Mouse (Mus musculus): ENCODE measurements around the gene Plekha4.

DNA sequence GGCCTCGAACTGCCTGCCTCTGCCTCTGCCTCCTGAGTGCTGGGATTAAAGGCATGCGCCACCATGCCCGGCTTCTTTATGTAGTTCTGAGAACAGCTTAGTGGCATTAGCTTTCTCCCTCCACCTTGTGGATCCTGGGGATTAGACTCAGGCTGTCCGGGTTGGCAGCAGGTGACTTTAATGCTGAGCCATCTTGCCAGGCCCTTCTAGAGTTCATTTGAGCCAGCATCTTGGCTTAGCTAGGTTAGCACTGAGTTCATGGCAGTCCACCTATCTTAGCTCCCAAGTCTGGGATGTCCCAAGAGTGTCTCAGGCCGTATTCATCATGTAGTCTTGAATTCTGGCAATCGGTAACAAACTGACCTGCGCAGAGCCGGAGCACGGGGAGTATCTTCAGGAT lies 39.3 kb downstream of the Plekha4 start:
- TF ChIP-seq EP300 (IDR thresholded peaks at IDR 0.05; ENCODE audit: insufficient read depth, low read depth, low read length): no peak
- no peak for TF ChIP-seq CTCF (IDR thresholded peaks at IDR 0.05)
- no peak for TF ChIP-seq POLR2A (IDR thresholded peaks at IDR 0.05; ENCODE audit: insufficient read depth, low read depth, low read length)

All from heart, adult 2 months (tissue).